Mouse (Mus musculus): ENCODE measurements around the gene Pitpnm2. TPM values are rescaled to one million over a fixed set of nuclear protein-coding genes. Genes with fewer than 3 reads are reported as not detected.

Gene Pitpnm2
- polyA plus RNA-seq (2015; fragmentation: Nextera tagmentation; extraction: Ambion mirVana) = 10.0 and 10.5 TPM in 2 replicates

GRCm38 (mm10) chr5:124249614-124250591 lies at the start of gene Pitpnm2:
Gene Pitpnm2, minus strand, starts transcription at chr5:124249760.

GRCm38 (mm10) chr5:124115990-124116845 lies 133.3 kb downstream of the Pitpnm2 start, which contains the start of gene Arl6ip4:
Gene Arl6ip4, plus strand, starts transcription at chr5:124116089.

GRCm38 (mm10) chr5:124111742-124112497 lies 137.6 kb downstream of the Pitpnm2 start, which contains the start of gene Ogfod2:
Gene Ogfod2, plus strand, starts transcription at chr5:124112297.

GRCm38 (mm10) chr5:124095596-124096232 lies 153.8 kb downstream of the Pitpnm2 start, which contains the start of gene Abcb9:
Gene Abcb9, minus strand, starts transcription at chr5:124095798.

Other genes starting within 250 kb of the Pitpnm2 start
- gene Vps37b, start 217.5 kb downstream of the Pitpnm2 start, polyA plus RNA-seq (2015; fragmentation: Nextera tagmentation; extraction: Ambion mirVana) = 38.3 and 39.5 TPM in 2 replicates
- 28.1 and 28.6 TPM in 2 replicates for gene Abcb9, start 154.0 kb downstream of the Pitpnm2 start, polyA plus RNA-seq (2015; fragmentation: Nextera tagmentation; extraction: Ambion mirVana)
- 35.9 and 40.3 TPM in 2 replicates for gene Ogfod2, start 137.5 kb downstream of the Pitpnm2 start, polyA plus RNA-seq (2015; fragmentation: Nextera tagmentation; extraction: Ambion mirVana)
- gene Arl6ip4, start 133.7 kb downstream of the Pitpnm2 start, polyA plus RNA-seq (2015; fragmentation: Nextera tagmentation; extraction: Ambion mirVana) = 107 and 116 TPM in 2 replicates
- 7.7 and 7.8 TPM in 2 replicates for gene Mphosph9, start 78.2 kb upstream of the Pitpnm2 start, polyA plus RNA-seq (2015; fragmentation: Nextera tagmentation; extraction: Ambion mirVana)
- gene 2810006K23Rik, start 78.3 kb upstream of the Pitpnm2 start, polyA plus RNA-seq (2015; fragmentation: Nextera tagmentation; extraction: Ambion mirVana) = 11.2 and 12.0 TPM in 2 replicates
- 97.0 and 154 TPM in 2 replicates for gene Cdk2ap1, start 113.3 kb upstream of the Pitpnm2 start, polyA plus RNA-seq (2015; fragmentation: Nextera tagmentation; extraction: Ambion mirVana)
- gene Sbno1, start 176.2 kb upstream of the Pitpnm2 start, polyA plus RNA-seq (2015; fragmentation: Nextera tagmentation; extraction: Ambion mirVana) = 63.9 and 66.5 TPM in 2 replicates
- 21.6 and 24.9 TPM in 2 replicates for gene Kmt5a, start 190.2 kb upstream of the Pitpnm2 start, polyA plus RNA-seq (2015; fragmentation: Nextera tagmentation; extraction: Ambion mirVana)
- 31.5 and 34.5 TPM in 2 replicates for gene Rilpl2, start 228.6 kb upstream of the Pitpnm2 start, polyA plus RNA-seq (2015; fragmentation: Nextera tagmentation; extraction: Ambion mirVana)
- 11.5 and 14.5 TPM in 2 replicates for gene Snrnp35, start 233.4 kb upstream of the Pitpnm2 start, polyA plus RNA-seq (2015; fragmentation: Nextera tagmentation; extraction: Ambion mirVana)

Data from neural tube, postnatal 0 days (tissue).